Mouse (Mus musculus) stomach, embryonic 16.5 days (tissue): ENCODE results near the gene Gm10181. TPM values are rescaled to one million over a fixed set of nuclear protein-coding genes. Genes with fewer than 3 reads are reported as not detected.
"Not testable (repeated sequence)": the region's sequence is repeated elsewhere in the genome, so short reads cannot be mapped to it uniquely, and the experiment has no call there.

Experiments used
- ATAC-seq: fragments of 200-750 bp; cut with Nextera tagmentation; 2 replicates; pipeline ENCODE4 v1.8.0; 2017; ENCODE audit warnings: moderate number of reproducible peaks, moderate TSS enrichment; ENCODE audit not compliant: insufficient read depth, low FRiP score
- H3K27ac ChIP-seq: fragments of 300-500 bp; sonication (generic); 2 replicates; pipeline ENCODE4 v1.5.1; 2014; ENCODE audit warnings: low read length
- H3K27me3 ChIP-seq: fragments of 300-500 bp; sonication (generic); 2 replicates; pipeline ENCODE4 v1.6.1; 2014; ENCODE audit warnings: low read length, control low read depth, mixed read lengths; ENCODE audit not compliant: control insufficient read depth, insufficient read depth
- H3K36me3 ChIP-seq: fragments of 300-500 bp; sonication (generic); 2 replicates; pipeline ENCODE4 v1.6.1; 2014; ENCODE audit warnings: low read length; ENCODE audit not compliant: control insufficient read depth, insufficient read depth
- H3K4me1 ChIP-seq: fragments of 300-500 bp; sonication (generic); 2 replicates; pipeline ENCODE4 v1.6.1; 2014; ENCODE audit warnings: low read length, control low read depth, mixed read lengths; ENCODE audit not compliant: control insufficient read depth, insufficient read depth
- H3K4me2 ChIP-seq: fragments of 300-500 bp; sonication (generic); 2 replicates; pipeline ENCODE4 v1.6.1; 2014; ENCODE audit warnings: low read depth, low read length, mixed read lengths
- H3K4me3 ChIP-seq: fragments of 300-500 bp; sonication (generic); replicated peaks from 2 replicates; pipeline ENCODE4 v1.5.1; 2014; ENCODE audit warnings: mild to moderate bottlenecking, low read length
- H3K9ac ChIP-seq: fragments of 300-500 bp; sonication (generic); 2 replicates; pipeline ENCODE4 v1.6.1; 2014; ENCODE audit warnings: low read length
- H3K9me3 ChIP-seq: fragments of 300-500 bp; sonication (generic); replicated peaks from 2 replicates; pipeline ENCODE4 v1.6.1; 2016; ENCODE audit warnings: low read length, control low read depth; ENCODE audit not compliant: control insufficient read depth
- WGBS: fragments of 180-500 bp; shearing (Covaris S2); extraction: QIAGEN DNeasy Blood & Tissue Kit; methylation state at CpG from one replicate; pipeline ENCODE4 v1.1.7; 2014; 5-methylcytosine and 5-hydroxymethylcytosine counted together
- polyA plus RNA-seq: library from polyadenylated mRNA; unstranded; fragments of >200 nt; fragmentation: Nextera tagmentation; extraction: Ambion mirVana; gene quantifications from 2 replicates; pipeline ENCODE4 v1.2.1, GENCODE M21; 2015

The Gm10181 gene
- polyA plus RNA-seq, 1 experiment from 2014 or later: not detected

GRCm38 (mm10) chr9:25072666-25073065 is 16.6 kb upstream of the Gm10181 start:
- no peak for ATAC-seq
- WGBS: 88% methylated on average over 1 of the region's 1 CpGs

GRCm38 (mm10) chr9:25075977-25076376 is 13.2 kb upstream of the Gm10181 start:
- ATAC-seq: peak; percentile 56; the same call in 1 of the 2 replicates
- peak overlapping the region; percentile 8; the same call in 1 of the 2 replicates for H3K27ac ChIP-seq

More at GRCm38 (mm10) chr9:25072666-25073065, 16.6 kb upstream of the Gm10181 start:
- H3K9ac ChIP-seq: no peak overlapping the region
- no peaks in the 10 kb centered on the region for H3K36me3 ChIP-seq
- H3K4me2 ChIP-seq: no peak overlapping the region
- H3K4me1 ChIP-seq: peaks cover 6% of the 10 kb centered on the region; the same call in 1 of the 2 replicates
- H3K27me3 ChIP-seq: no peaks in the 10 kb centered on the region
- H3K9me3 ChIP-seq: no peaks in the 10 kb centered on the region
- no peak overlapping the region for H3K4me3 ChIP-seq
- H3K27ac ChIP-seq: no peak overlapping the region

DNA sequence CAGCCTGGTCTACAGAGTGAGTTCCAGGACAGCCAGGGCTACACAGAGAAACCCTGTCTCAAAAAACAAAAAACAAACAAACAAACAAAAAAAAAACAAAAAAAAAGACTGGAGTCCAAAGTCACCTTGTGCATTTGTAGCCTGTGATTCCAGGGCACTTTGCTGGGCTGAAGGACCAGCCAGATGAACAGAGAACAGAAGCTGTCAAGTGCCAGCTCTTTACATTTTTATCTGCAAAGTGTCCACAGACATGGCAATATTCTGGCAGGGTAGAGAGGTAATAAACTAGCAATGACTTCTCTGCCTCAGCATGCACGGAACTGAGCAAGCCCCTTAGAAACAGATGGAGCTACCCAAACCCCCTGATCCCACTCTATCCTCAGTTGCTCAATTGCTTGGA is 12.7 kb upstream of the Gm10181 start:
- 80% methylated on average over 1 of the region's 1 CpGs for whole genome bisulfite sequencing
- H3K27me3 ChIP-seq: no peaks in the 10 kb centered on the region
- no peak for ATAC-seq
- peaks cover 6% of the 10 kb centered on the region; the same call in 1 of the 2 replicates for H3K4me1 ChIP-seq
- H3K36me3 ChIP-seq: no peaks in the 10 kb centered on the region
- no peak overlapping the region for H3K9ac ChIP-seq
- no peak overlapping the region for H3K27ac ChIP-seq
- no peaks in the 10 kb centered on the region for H3K9me3 ChIP-seq
- no peak overlapping the region for H3K4me3 ChIP-seq
- no peak overlapping the region for H3K4me2 ChIP-seq

More at GRCm38 (mm10) chr9:25075977-25076376, 13.2 kb upstream of the Gm10181 start:
- H3K4me1 ChIP-seq: peaks cover 6% of the 10 kb centered on the region; the same call in 1 of the 2 replicates
- no peak overlapping the region for H3K4me2 ChIP-seq
- no peak overlapping the region for H3K9ac ChIP-seq
- H3K4me3 ChIP-seq: no peak overlapping the region
- 36% methylated on average over 3 of the region's 3 CpGs for WGBS
- H3K9me3 ChIP-seq: no peaks in the 10 kb centered on the region
- no peaks in the 10 kb centered on the region for H3K27me3 ChIP-seq
- H3K36me3 ChIP-seq: no peaks in the 10 kb centered on the region

DNA sequence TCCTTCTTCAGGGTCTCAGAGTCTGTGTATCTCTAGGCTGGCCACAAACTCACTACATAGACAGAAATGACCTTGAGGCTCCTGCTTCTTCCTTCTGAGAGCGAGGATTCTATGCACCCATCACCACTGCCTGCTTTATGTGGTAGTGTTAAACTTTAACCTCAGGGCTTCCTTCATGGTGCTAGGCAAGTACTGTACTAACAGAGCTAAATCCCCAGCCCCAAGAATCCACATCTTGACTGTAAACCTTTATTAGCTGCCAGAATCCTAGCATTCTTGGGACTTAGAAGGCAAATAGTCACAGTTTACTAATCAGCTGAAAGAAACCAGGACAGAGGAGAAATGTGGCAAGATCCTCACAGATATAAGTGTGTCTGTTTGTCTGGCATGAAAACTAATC is 1.6 kb downstream of the Gm10181 start:
- 29% methylated on average over 1 of the region's 1 CpGs for WGBS

DNA sequence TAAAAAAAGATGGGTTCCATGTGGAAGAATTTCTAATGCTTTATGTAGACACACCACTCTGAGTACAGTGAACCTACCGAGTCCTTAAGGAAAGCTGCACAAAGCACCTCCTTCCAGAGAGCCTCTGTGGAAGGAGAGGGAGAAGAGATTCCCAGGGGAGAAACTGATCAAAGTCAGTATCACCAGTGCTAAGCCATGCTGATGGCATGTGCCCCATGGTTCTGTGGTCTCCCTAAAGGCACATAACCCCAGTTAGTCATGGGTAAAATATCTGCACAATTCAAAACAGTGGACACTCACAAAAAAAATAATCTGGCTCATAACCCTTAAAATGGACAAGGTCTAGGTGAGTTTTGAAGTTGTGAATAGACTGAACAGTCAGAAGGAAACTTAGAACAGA is 13.7 kb downstream of the Gm10181 start:
- ATAC-seq: no peak
- Histone ChIP-seq H3K27me3 (no peaks in the 10 kb centered on the region), H3K36me3 (no peaks in the 10 kb centered on the region), H3K4me1 (no peaks in the 10 kb centered on the region), H3K4me3 (no peak overlapping the region), H3K27ac (no peak overlapping the region), H3K9ac (no peak overlapping the region), H3K4me2 (no peak overlapping the region), H3K9me3 (peaks cover 5% of the 10 kb centered on the region; the same call in 1 of the 2 replicates)
- WGBS: 86% methylated on average over 1 of the region's 1 CpGs

More for the DNA sequence above, 1.6 kb downstream of the Gm10181 start:
- peaks cover 5% of the 10 kb centered on the region for H3K4me1 ChIP-seq
- H3K27me3 ChIP-seq: no peaks in the 10 kb centered on the region
- H3K4me2 ChIP-seq: no peak overlapping the region
- H3K27ac ChIP-seq: no peak overlapping the region; the same call in 1 of the 2 replicates
- H3K9ac ChIP-seq: no peak overlapping the region
- H3K9me3 ChIP-seq: no peaks in the 10 kb centered on the region
- H3K36me3 ChIP-seq: no peaks in the 10 kb centered on the region
- ATAC-seq: no peak
- no peak overlapping the region for H3K4me3 ChIP-seq

DNA sequence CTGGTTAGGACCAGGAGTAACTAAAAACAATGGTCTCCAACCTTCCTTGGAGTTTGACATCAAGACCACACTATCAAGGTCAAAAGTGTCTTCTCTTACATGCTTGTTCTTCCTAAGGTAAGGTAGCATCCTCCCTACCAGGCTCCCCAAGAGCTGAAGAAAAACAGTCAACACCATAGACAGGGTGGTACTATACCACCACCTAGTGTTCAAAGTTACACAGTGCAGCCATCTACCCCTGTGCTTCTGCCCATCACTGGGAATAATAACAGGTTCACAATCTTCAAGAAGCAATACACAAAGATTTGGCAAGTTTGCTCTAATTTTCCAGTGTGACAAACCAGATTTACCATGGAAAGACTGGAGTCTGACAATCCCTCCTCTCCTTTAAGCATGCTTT is 15.4 kb downstream of the Gm10181 start:
- Histone ChIP-seq H3K4me1 (no peaks in the 10 kb centered on the region), H3K27ac (no peak overlapping the region), H3K27me3 (no peaks in the 10 kb centered on the region), H3K36me3 (no peaks in the 10 kb centered on the region; the same call in 1 of the 2 replicates), H3K9me3 (peaks cover 5% of the 10 kb centered on the region; the same call in 1 of the 2 replicates), H3K9ac (no peak overlapping the region), H3K4me2 (no peak overlapping the region), H3K4me3 (no peak overlapping the region)
- ATAC-seq: no peak

GRCm38 (mm10) chr9:25123590-25123989 is 34.4 kb downstream of the Gm10181 start:
- not testable (repeated sequence) for H3K9me3 ChIP-seq, H3K4me2 ChIP-seq, H3K27ac ChIP-seq, H3K9ac ChIP-seq, H3K36me3 ChIP-seq, H3K4me1 ChIP-seq, ATAC-seq, H3K27me3 ChIP-seq, H3K4me3 ChIP-seq
- 91% methylated on average over 1 of the region's 1 CpGs for WGBS

DNA sequence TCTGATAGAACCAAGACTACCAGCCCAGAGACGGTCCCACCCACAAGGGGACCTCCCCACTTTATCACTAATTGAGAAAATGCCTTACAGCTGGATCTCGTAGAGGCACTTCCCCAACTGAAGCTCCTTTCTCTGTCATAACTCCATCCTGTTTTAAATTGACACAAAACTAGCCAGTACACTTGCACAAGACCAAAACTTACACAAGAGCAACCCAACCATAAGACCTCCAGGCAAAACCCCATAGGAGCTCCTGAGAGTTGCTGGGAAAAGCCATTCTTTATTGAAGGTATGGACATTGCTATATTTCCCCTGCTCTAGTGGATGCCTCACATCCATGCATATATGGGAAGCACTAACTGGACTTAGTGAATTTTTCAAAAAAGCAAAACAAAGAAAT is 34.8 kb downstream of the Gm10181 start:
- H3K4me2 ChIP-seq: no peak overlapping the region
- no peaks in the 10 kb centered on the region for H3K36me3 ChIP-seq
- 74% methylated on average over 2 of the region's 2 CpGs for WGBS
- H3K9ac ChIP-seq: no peak overlapping the region
- no peak overlapping the region for H3K27ac ChIP-seq
- no peaks in the 10 kb centered on the region for H3K9me3 ChIP-seq
- no peak overlapping the region for H3K4me3 ChIP-seq
- ATAC-seq: no peak
- no peaks in the 10 kb centered on the region for H3K4me1 ChIP-seq
- H3K27me3 ChIP-seq: no peaks in the 10 kb centered on the region

DNA sequence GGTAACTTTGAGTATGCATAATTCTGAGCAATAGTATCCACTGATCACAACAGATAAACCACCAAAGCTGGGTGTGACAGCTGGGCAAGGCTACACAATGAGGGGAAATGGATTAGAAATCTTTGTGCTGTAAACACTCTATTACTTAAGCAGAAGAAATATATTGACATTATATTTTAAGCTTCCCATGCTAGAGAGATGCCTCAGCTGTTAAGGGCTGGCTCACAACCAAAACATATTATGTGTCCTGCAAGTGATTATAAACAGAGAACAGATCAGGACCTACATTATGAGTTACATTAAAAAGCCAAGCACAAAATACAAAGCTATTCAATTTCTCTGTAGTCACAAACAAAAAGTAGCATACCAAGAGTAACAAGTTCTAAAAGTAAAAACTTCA is 43.0 kb downstream of the Gm10181 start:
- Histone ChIP-seq H3K4me1 (peaks cover 6% of the 10 kb centered on the region; the same call in 1 of the 2 replicates), H3K27ac (no peak overlapping the region), H3K4me3 (no peak overlapping the region), H3K4me2 (no peak overlapping the region), H3K9ac (no peak overlapping the region), H3K36me3 (no peaks in the 10 kb centered on the region), H3K27me3 (no peaks in the 10 kb centered on the region), H3K9me3 (no peaks in the 10 kb centered on the region)
- no peak for ATAC-seq
